ENCODE assay signal across 8 mouse cellular contexts in genomic region chr1:96871528-96872360, GRCm38 (mm10). TPM values are rescaled to one million over a fixed set of nuclear protein-coding genes. Genes with fewer than 3 reads are reported as not detected.
DNase-seq lines count a peak whose midpoint lies in the region; ATAC-seq lines count a peak whose summit lies in the region.

Slco4c1 (minus strand) TSS chr1:96872171.

- peak; percentile 80 for DNase-seq in ES-CJ7 (ENCODE audit: low read depth, low spot score)
- DNase-seq in brain, adult 2 months (ENCODE audit: low read depth, low spot score) = peak; percentile 81
- DNase-seq in forebrain, embryonic 10.5 days (ENCODE audit: extremely low spot score, low spot score) = peak; percentile 18
- DNase-seq in left cerebral cortex, adult 8-10 months (ENCODE audit: low spot score in 2 of 2) = peak; percentile 33 to 46
- peak; percentile 86 for DNase-seq in lung, postnatal 36 days
- DNase-seq in right cerebral cortex, postnatal 14 days = peak; percentile 38
- DNase-seq in gastrocnemius, postnatal 10 days = no peak

- peaks cover 34% of the 10 kb centered on the region for H3K27me3 ChIP-seq in forebrain, embryonic 10.5 days (ENCODE audit: poor library complexity, severe bottlenecking)

- H3K4me1 ChIP-seq in forebrain, embryonic 10.5 days = peaks cover 16% of the 10 kb centered on the region

- ATAC-seq in inflammation-experienced regulatory T-cells, adult 6 months = peak; percentile 38

- H3K36me3 ChIP-seq in forebrain, embryonic 10.5 days (replicated peaks) = no peaks in the 10 kb centered on the region

- no peak within 1 kb of the TSS for H3K27ac ChIP-seq in forebrain, embryonic 10.5 days

- H3K4me3 ChIP-seq in forebrain, embryonic 10.5 days = peak within 1 kb of the TSS; percentile 58

- WGBS in forebrain, embryonic 10.5 days = 2% methylated on average over 40 of the region's 40 CpGs

- H3K9me3 ChIP-seq in forebrain, embryonic 10.5 days = no peaks in the 10 kb centered on the region

RNA-seq across cellular contexts. Expression of gene Slco4c1, which starts in this region (rescaled TPM):
- polyA plus RNA-seq in forebrain, embryonic 10.5 days (2016; fragmentation: Nextera tagmentation; extraction: Ambion mirVana) = not detected in 2 replicates
- polyA plus RNA-seq in inflammation-experienced regulatory T-cells, adult 6 months (2017; shearing (Covaris generic)) = under 1 TPM in 1 of 3 experiments, not detected in 2; 0.09 TPM
- total RNA-seq in left cerebral cortex, adult 8-10 months (2022) = 1 to 10 TPM; 1.7 to 2.3 (median 2.0) TPM
- total RNA-seq in gastrocnemius, postnatal 10 days (2021) = under 1 TPM in 1 of 2 experiments, not detected in 1; 0.07 TPM

Comparison
In these comparisons a context has a peak if more than half of its experiments do, and no peak if none do; other contexts are left out.
1. Peak in DNase-seq and H3K4me3 ChIP-seq in forebrain, embryonic 10.5 days; RNA of the gene not detected or under 1 TPM.
2. Peak in ATAC-seq in inflammation-experienced regulatory T-cells, adult 6 months; RNA of the gene not detected or under 1 TPM.